Mouse (Mus musculus) WW6 (cell line): ENCODE measurements around the gene Plcb3.

Experiments used
- DNase-seq: peaks from one replicate; pipeline ENCODE4 v3.0.0-alpha.2; 2013; ENCODE audit warnings: low read depth, low spot score

Plcb3 gene

DNA sequence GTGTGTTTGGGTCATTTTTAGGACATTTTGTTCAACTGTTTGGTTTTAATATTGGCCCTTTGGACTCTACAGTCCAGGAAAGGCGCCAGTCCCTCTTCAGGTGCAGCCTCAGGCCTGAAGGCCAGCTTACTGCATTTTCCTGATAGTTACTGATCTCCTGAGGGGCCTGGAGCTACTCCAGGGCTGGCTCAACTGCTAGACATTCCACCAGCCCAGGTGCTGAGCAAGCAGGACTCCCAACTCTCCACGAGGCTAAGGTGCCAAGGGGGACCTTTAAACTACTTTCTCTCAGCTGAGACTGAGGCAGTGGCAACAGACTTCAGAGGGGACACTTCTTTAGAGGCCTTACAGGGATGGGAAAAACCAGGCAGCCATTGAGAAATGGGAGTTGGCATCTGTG, 71.4 kb downstream of the Plcb3 start:
- no peak for DNase-seq

DNA sequence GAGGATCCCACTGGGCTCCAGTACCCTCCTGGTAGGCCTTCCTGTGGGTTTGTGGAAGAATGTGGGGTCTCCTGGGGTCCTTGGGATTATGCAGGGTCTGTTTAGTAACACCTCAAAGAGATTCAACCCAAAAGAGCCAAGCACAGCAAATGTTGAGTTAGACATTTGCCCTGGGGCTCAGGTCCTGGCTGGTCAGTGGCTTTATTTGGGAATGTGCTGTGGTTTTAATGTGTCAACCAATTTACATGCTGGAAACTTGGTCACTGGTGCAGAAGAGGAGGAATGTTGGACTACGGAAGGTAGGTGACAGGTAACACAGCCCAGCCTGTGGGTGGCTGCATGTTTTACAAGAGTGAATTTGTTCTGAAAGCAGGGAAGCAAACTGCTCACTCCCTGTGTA, 73.2 kb downstream of the Plcb3 start:
- no peak for DNase-seq
